Mouse (Mus musculus) heart, embryonic 15.5 days (tissue): ENCODE results near the gene Tmem189. TPM values are rescaled to one million over a fixed set of nuclear protein-coding genes. Genes with fewer than 3 reads are reported as not detected.
A peak's percentile ranks its signal among the peaks of the same experiment; 100 is the strongest.
"Not testable (repeated sequence)": the region's sequence is repeated elsewhere in the genome, so short reads cannot be mapped to it uniquely, and the experiment has no call there.

Experiments
- ATAC-seq: fragments of 200-750 bp; cut with Nextera tagmentation; replicated peaks from 2 replicates; pipeline ENCODE4 v1.8.0; 2017; ENCODE audit warnings: low read depth, moderate TSS enrichment; ENCODE audit not compliant: insufficient number of reproducible peaks, insufficient read depth, low FRiP score
- H3K27ac ChIP-seq: fragments of 300-500 bp; sonication (generic); 2 replicates; pipeline ENCODE4 v1.5.1; 2015; ENCODE audit warnings: mild to moderate bottlenecking, inconsistent platforms
- H3K27me3 ChIP-seq: fragments of 300-500 bp; sonication (generic); 2 replicates; pipeline ENCODE4 v1.6.1; 2015; ENCODE audit warnings: inconsistent platforms
- H3K36me3 ChIP-seq: fragments of 300-500 bp; sonication (generic); 2 replicates; pipeline ENCODE4 v1.6.1; 2015; ENCODE audit warnings: mild to moderate bottlenecking, inconsistent platforms
- H3K4me1 ChIP-seq: fragments of 300-500 bp; sonication (generic); replicated peaks from 2 replicates; pipeline ENCODE4 v1.6.1; 2015; ENCODE audit warnings: inconsistent platforms
- H3K4me2 ChIP-seq: fragments of 300-500 bp; sonication (generic); 2 replicates; pipeline ENCODE4 v1.6.1; 2015; ENCODE audit warnings: inconsistent platforms, mild to moderate bottlenecking, moderate library complexity
- H3K4me3 ChIP-seq: fragments of 300-500 bp; sonication (generic); 2 replicates; pipeline ENCODE4 v1.5.1; 2015; ENCODE audit warnings: mild to moderate bottlenecking, inconsistent platforms
- H3K9ac ChIP-seq: fragments of 300-500 bp; sonication (generic); 2 replicates; pipeline ENCODE4 v1.6.1; 2015; ENCODE audit warnings: mild to moderate bottlenecking, inconsistent platforms
- H3K9me3 ChIP-seq: fragments of 300-500 bp; sonication (generic); replicated peaks from 2 replicates; pipeline ENCODE4 v1.6.1; 2016; ENCODE audit warnings: inconsistent platforms
- WGBS: fragments of 180-500 bp; shearing (Covaris S2); methylation state at CpG from one replicate; pipeline ENCODE4 v1.1.7; 2015; ENCODE audit warnings: mixed read lengths; 5-methylcytosine and 5-hydroxymethylcytosine counted together
- polyA plus RNA-seq: library from polyadenylated mRNA; unstranded; fragments of >200 nt; fragmentation: Nextera tagmentation; extraction: Ambion mirVana; gene quantifications from 2 replicates; pipeline ENCODE4 v1.2.1, GENCODE M21; 2015

Gene Tmem189
- polyA plus RNA-seq, 1 experiment from 2014 or later = 35.3 TPM

DNA sequence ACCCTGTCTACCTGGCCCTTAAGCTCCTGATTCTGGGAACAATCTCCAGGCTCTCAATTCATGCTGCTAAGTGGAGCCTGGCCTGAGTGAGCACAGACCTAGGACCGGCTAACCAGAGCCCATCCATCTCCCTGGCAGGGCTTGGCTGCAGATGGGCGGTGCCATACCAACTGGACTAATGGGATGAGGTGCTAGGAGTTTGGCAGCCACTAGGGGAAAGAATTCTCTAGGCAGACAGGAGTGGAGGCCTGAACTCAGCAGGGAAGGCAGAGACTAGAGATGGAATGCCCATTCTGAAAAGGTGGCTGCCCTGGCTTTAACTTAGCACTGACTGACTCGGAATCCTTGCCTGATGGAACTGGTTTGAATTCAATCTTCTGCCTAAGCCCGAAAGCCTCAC, 43.2 kb downstream of the Tmem189 start:
- no peak for ATAC-seq
- Histone ChIP-seq H3K4me1 (no peaks in the 10 kb centered on the region), H3K9ac (no peak overlapping the region), H3K36me3 (peaks cover 17% of the 10 kb centered on the region), H3K27me3 (no peaks in the 10 kb centered on the region), H3K4me2 (no peak overlapping the region), H3K27ac (no peak overlapping the region), H3K4me3 (no peak overlapping the region), H3K9me3 (no peaks in the 10 kb centered on the region)
- WGBS = 71% methylated on average over 4 of the region's 4 CpGs

- H3K27me3 ChIP-seq, H3K4me3 ChIP-seq, H3K27ac ChIP-seq, H3K4me2 ChIP-seq, H3K9ac ChIP-seq, ATAC-seq, H3K9me3 ChIP-seq, H3K4me1 ChIP-seq: not testable (repeated sequence)
- WGBS = 83% methylated on average over 13 of the region's 13 CpGs
- peaks cover 15% of the 10 kb centered on the region for H3K36me3 ChIP-seq
These were observed 46.1 kb downstream of the Tmem189 start for GRCm38 (mm10) chr2:167643356-167644052.

DNA sequence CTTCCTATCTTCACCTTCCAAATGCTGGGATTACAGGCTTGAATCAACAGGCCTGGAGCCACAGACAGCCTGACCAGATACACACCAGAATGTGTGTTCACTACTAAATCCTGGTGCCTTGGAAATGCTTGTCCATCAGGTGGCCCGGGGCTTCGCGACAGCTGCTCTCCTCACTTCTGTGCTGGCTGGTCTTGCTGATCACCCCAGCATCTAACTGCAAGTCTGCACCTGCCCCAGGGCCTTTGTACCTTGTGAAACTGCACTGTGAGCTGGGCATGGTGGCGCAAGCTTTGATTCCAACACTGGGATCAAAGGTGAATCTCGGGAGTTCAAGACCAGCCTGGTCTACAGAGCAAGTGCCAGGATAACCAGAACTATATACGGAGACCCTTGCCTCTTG, 47.5 kb downstream of the Tmem189 start:
- ATAC-seq = no peak
- Histone ChIP-seq H3K9me3 (no peaks in the 10 kb centered on the region), H3K27ac (no peak overlapping the region), H3K9ac (no peak overlapping the region), H3K27me3 (no peaks in the 10 kb centered on the region), H3K36me3 (peaks cover 15% of the 10 kb centered on the region), H3K4me1 (no peaks in the 10 kb centered on the region), H3K4me2 (no peak overlapping the region), H3K4me3 (no peak overlapping the region)
- 91% methylated on average over 6 of the region's 6 CpGs for WGBS

GRCm38 (mm10) chr2:167641337-167641736, 48.3 kb downstream of the Tmem189 start:
- no peak overlapping the region for H3K4me3 ChIP-seq
- peak; percentile 43; the same call in 1 of the 2 replicates for ATAC-seq
- H3K9ac ChIP-seq = no peak overlapping the region
- H3K36me3 ChIP-seq = peaks cover 15% of the 10 kb centered on the region
- H3K4me2 ChIP-seq = no peak overlapping the region
- WGBS = 45% methylated on average over 8 of the region's 8 CpGs
- H3K27me3 ChIP-seq = no peaks in the 10 kb centered on the region
- no peak overlapping the region for H3K27ac ChIP-seq
- H3K9me3 ChIP-seq = no peaks in the 10 kb centered on the region
- no peaks in the 10 kb centered on the region for H3K4me1 ChIP-seq

GRCm38 (mm10) chr2:167640279-167640678, 49.3 kb downstream of the Tmem189 start:
- no peak for ATAC-seq
- WGBS = 83% methylated on average over 3 of the region's 3 CpGs
- no peaks in the 10 kb centered on the region for H3K4me1 ChIP-seq
- H3K4me3 ChIP-seq = no peak overlapping the region
- no peak overlapping the region for H3K4me2 ChIP-seq
- H3K27me3 ChIP-seq = no peaks in the 10 kb centered on the region
- H3K9me3 ChIP-seq = no peaks in the 10 kb centered on the region
- H3K9ac ChIP-seq = no peak overlapping the region
- no peak overlapping the region for H3K27ac ChIP-seq
- peaks cover 14% of the 10 kb centered on the region for H3K36me3 ChIP-seq

- H3K4me1 ChIP-seq = peaks cover 34% of the 10 kb centered on the region
- WGBS = 77% methylated on average over 7 of the region's 7 CpGs
- 0 out of 2 replicates have a peak overlapping the region, but pooled peaks have one; percentile 45 for H3K9ac ChIP-seq
These were observed 54.6 kb downstream of the Tmem189 start for GRCm38 (mm10) chr2:167634865-167635512.

DNA sequence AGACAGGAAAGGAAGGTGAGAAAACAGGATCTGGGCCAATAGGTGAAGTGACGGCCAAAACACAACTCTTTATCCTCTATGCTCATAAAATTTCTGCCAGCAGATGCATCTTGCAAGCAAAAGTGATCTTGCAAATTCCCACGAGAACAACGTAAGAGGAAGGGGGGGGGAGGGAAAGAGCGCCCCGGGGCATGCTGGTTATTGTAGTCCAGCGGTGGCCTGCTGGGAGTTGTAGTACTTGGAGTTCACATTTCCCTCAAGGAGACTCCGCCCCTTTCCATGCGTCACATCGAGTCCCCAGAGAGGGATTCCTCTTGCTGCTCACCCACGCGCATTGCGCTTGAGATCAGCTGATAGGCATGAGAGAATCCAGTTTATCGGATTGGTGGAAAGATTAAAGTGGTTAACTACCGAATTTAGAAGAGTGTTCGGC, 55.3 kb downstream of the Tmem189 start:
- ATAC-seq = peak; percentile 63
- under 1% methylated on average over 15 of the region's 15 CpGs for WGBS
- Histone ChIP-seq H3K9me3 (no peaks in the 10 kb centered on the region), H3K36me3 (no peaks in the 10 kb centered on the region), H3K27ac (peak overlapping the region; percentile 93), H3K9ac (peak overlapping the region; percentile 45), H3K4me2 (peak overlapping the region; percentile 70), H3K4me1 (peaks cover 40% of the 10 kb centered on the region), H3K4me3 (peak overlapping the region; percentile 41), H3K27me3 (no peaks in the 10 kb centered on the region)

More at GRCm38 (mm10) chr2:167634865-167635512, 54.6 kb downstream of the Tmem189 start:
- Histone ChIP-seq H3K27me3 (no peaks in the 10 kb centered on the region), H3K4me2 (peak overlapping the region; percentile 70), H3K4me3 (peak overlapping the region; percentile 41), H3K36me3 (no peaks in the 10 kb centered on the region), H3K9me3 (no peaks in the 10 kb centered on the region), H3K27ac (0 out of 2 replicates have a peak overlapping the region, but pooled peaks have one; percentile 93)
- ATAC-seq = no peak

- no peaks in the 10 kb centered on the region for H3K27me3 ChIP-seq
- peaks cover 49% of the 10 kb centered on the region for H3K4me1 ChIP-seq
- no peak overlapping the region for H3K4me3 ChIP-seq
- H3K9me3 ChIP-seq = no peaks in the 10 kb centered on the region
- H3K36me3 ChIP-seq = no peaks in the 10 kb centered on the region
- no peak for ATAC-seq
- 55% methylated on average over 6 of the region's 6 CpGs for WGBS
- peak overlapping the region; percentile 70; the same call in 1 of the 2 replicates for H3K4me2 ChIP-seq
- peak overlapping the region; percentile 93 for H3K27ac ChIP-seq
- H3K9ac ChIP-seq = no peak overlapping the region
These were observed 56.1 kb downstream of the Tmem189 start for GRCm38 (mm10) chr2:167633537-167633872.

DNA sequence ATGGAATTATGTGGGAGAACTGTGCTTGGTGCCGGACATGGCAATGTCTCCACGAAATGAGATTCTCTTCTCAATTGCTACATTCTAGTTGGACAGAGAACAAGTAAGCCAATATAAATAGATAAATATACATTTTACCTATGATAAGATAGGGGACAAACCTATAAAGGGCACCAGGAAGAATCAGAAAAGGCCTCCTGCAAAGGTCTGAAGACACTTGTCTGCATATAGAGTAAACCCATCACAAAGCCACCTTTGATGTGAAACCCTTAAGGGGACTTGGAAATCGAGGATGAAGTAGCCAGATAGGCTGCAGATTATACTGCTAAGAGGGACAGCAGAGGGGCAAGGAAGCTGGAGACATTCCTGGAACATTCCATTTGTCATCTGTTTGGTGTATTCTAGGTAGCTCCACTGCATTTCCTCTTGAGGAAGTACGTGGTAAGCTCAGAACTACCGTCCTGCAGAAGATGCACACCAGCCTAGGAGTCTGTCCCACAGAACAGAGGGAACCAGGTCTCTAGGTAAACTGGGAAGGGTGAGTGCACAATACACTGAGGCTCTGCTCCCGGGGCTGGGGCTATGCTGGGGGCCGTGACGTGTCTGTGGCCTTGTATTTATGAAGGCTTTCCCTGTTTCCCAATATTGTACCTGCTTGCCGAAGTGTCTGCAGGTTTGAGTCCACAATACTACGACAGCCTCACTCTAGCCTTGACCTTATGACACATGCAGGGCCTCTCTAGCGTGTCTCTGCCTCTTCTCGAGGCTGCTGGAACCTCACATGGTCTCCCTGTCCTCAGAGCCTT, 56.7 kb downstream of the Tmem189 start:
- Histone ChIP-seq H3K27me3 (no peaks in the 10 kb centered on the region), H3K4me2 (peak overlapping the region; percentile 63), H3K4me3 (peak overlapping the region; percentile 85), H3K9ac (peak overlapping the region; percentile 93), H3K9me3 (no peaks in the 10 kb centered on the region), H3K36me3 (no peaks in the 10 kb centered on the region), H3K4me1 (peaks cover 55% of the 10 kb centered on the region), H3K27ac (peak overlapping the region; percentile 93)
- no peak for ATAC-seq
- WGBS = 62% methylated on average over 12 of the region's 12 CpGs

- H3K27me3 ChIP-seq = no peaks in the 10 kb centered on the region
- ATAC-seq = peak; percentile 85
- H3K9me3 ChIP-seq = no peaks in the 10 kb centered on the region
- peak within 1 kb of the TSS; percentile 93 for H3K27ac ChIP-seq
- peak within 1 kb of the TSS; percentile 93 for H3K9ac ChIP-seq
- H3K36me3 ChIP-seq = no peaks in the 10 kb centered on the region
- H3K4me3 ChIP-seq = peak within 1 kb of the TSS; percentile 85
- peak within 1 kb of the TSS; percentile 91 for H3K4me2 ChIP-seq
- peaks cover 61% of the 10 kb centered on the region for H3K4me1 ChIP-seq
- under 1% methylated on average over 87 of the region's 87 CpGs for WGBS
These were observed 57.8 kb downstream of the Tmem189 start, which contains the start of gene Ube2v1 for GRCm38 (mm10) chr2:167631591-167632448. Gene Ube2v1, minus strand, starts transcription at chr2:167632095.
